Mouse (Mus musculus) C2C12 (cell line): ENCODE measurements around the gene Ndufv1. TPM values are rescaled to one million over a fixed set of nuclear protein-coding genes. Genes with fewer than 3 reads are reported as not detected.
"Not testable (repeated sequence)": the region's sequence is repeated elsewhere in the genome, so short reads cannot be mapped to it uniquely, and the experiment has no call there.

ENCODE experiments used
- H3K27me3 ChIP-seq: one replicate; pipeline ENCODE4 v1.6.1; 2011; ENCODE audit not compliant: control insufficient read depth, insufficient read depth, insufficient read length
- H3K36me3 ChIP-seq: one replicate; pipeline ENCODE4 v1.6.1; 2011; ENCODE audit not compliant: control insufficient read depth, insufficient read depth
- H3K4me3 ChIP-seq: one replicate; pipeline ENCODE4 v1.5.1; 2011; ENCODE audit warnings: mild to moderate bottlenecking, control low read depth; ENCODE audit not compliant: poor library complexity, insufficient read depth, severe bottlenecking
- H3K79me2 ChIP-seq: one replicate; pipeline ENCODE4 v1.6.1; 2011; ENCODE audit not compliant: control insufficient read depth, insufficient read depth
- H3K79me3 ChIP-seq: one replicate; pipeline ENCODE4 v1.6.1; 2011; ENCODE audit warnings: low read depth, control low read depth
- H3ac ChIP-seq: one replicate; pipeline ENCODE3; 2011; ENCODE audit warnings: low read depth; ENCODE audit not compliant: control insufficient read depth, insufficient read length
- CEBPB ChIP-seq: IDR thresholded peaks from one replicate; pipeline ENCODE4 v1.6.1; 2011; ENCODE audit warnings: low read depth, mild to moderate bottlenecking, control low read depth, moderate library complexity
- CTCF ChIP-seq: IDR thresholded peaks from one replicate; pipeline ENCODE4 v1.5.1; 2011; ENCODE audit not compliant: control insufficient read depth, insufficient read depth, insufficient read length
- FOSL1 ChIP-seq: IDR thresholded peaks from one replicate; pipeline ENCODE4 v1.8.0; 2011; ENCODE audit warnings: mild to moderate bottlenecking, low read length; ENCODE audit not compliant: poor library complexity, insufficient read depth, severe bottlenecking
- MAX ChIP-seq: IDR thresholded peaks from one replicate; pipeline ENCODE4 v1.6.1; 2011; ENCODE audit warnings: mild to moderate bottlenecking, control low read depth
- MYOD1 ChIP-seq: IDR thresholded peaks from one replicate; pipeline ENCODE4 v1.6.1; 2011; ENCODE audit warnings: low read depth; ENCODE audit not compliant: control insufficient read depth, insufficient read length
- MYOG ChIP-seq: IDR thresholded peaks from one replicate; pipeline ENCODE4 v1.6.1; 2011; ENCODE audit not compliant: control insufficient read depth, insufficient read length; ENCODE audit errors: extremely low read depth
- USF1 ChIP-seq: IDR thresholded peaks from one replicate; pipeline ENCODE4 v1.6.1; 2011; ENCODE audit warnings: low read depth, mild to moderate bottlenecking, control low read depth, moderate library complexity
- long read RNA-seq, 2 experiments: library from polyadenylated mRNA; unstranded; transcript quantifications; one replicate each; pipeline ENCODE4 v2.0.0; 2019 to 2020
- polyA plus RNA-seq: library from polyadenylated mRNA; unstranded; fragments of >200 nt; fragmentation: generic; extraction: Trizol; gene quantifications from one replicate; pipeline ENCODE4 v1.2.1, GENCODE M21; 2012; ENCODE audit warnings: missing spikeins

The Ndufv1 gene
- polyA plus RNA-seq, result 254 TPM
- long read RNA-seq, experiment 1, transcript Ndufv1-201 (10 exons, 1,661 nt), result major isoform, 221 of 287 reads
- long read RNA-seq, experiment 1, partial matches to known transcripts, result 43 of 287 reads
- long read RNA-seq, experiment 1, other reads (novel, unspliced or antisense), result 22 of 287 reads
- long read RNA-seq, experiment 2, transcript Ndufv1-201 (10 exons, 1,661 nt), result major isoform, 720 of 797 reads
- long read RNA-seq, experiment 2, partial matches to known transcripts, result 23 of 797 reads
- long read RNA-seq, experiment 2, other reads (novel, unspliced or antisense), result 54 of 797 reads

DNA sequence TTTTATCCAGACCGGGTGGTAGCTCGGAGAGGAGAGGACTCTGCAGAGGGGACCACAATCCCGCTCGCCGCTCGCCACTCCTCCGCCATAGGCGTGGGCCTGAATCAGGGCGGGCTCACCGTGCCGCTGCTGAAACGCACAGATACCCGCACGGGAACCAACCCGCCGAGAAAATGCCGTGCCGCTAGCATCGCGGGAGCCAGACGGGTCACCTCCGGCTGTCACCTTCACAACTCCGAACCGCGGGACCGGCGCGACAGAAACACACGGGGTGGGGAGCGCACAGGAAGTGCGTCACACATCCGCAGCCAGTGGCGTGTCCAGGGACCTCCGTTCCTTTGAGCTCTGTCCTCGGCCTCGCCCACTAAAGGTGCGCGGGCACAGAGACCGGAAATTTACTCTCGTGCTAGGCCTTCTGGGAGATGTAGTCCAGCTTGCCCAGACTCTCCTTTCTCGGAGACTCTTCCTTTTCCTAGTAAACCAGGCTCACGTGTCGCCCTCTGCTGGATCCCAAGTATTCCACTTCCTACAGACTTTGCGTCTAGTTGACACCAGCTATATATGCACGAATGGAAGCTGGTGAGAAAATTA, at the start of gene Ndufv1:
TSS of gene Ndufv1 (minus strand) at position 375 of the 591 bp plus-strand sequence.
- peak; percentile 66 for TF ChIP-seq MAX
- peak; percentile 53 for TF ChIP-seq USF1
- peak; percentile 70 for TF ChIP-seq CTCF
- no peak for TF ChIP-seq MYOG
- Histone ChIP-seq H3K4me3 (peak within 1 kb of the TSS; percentile 97), H3K36me3 (peaks cover 33% of the 10 kb centered on the region), H3K79me3 (peaks cover 8% of the 10 kb centered on the region), H3ac (peak within 1 kb of the TSS; percentile 91), H3K27me3 (no peaks in the 10 kb centered on the region), H3K79me2 (peaks cover 15% of the 10 kb centered on the region)

DNA sequence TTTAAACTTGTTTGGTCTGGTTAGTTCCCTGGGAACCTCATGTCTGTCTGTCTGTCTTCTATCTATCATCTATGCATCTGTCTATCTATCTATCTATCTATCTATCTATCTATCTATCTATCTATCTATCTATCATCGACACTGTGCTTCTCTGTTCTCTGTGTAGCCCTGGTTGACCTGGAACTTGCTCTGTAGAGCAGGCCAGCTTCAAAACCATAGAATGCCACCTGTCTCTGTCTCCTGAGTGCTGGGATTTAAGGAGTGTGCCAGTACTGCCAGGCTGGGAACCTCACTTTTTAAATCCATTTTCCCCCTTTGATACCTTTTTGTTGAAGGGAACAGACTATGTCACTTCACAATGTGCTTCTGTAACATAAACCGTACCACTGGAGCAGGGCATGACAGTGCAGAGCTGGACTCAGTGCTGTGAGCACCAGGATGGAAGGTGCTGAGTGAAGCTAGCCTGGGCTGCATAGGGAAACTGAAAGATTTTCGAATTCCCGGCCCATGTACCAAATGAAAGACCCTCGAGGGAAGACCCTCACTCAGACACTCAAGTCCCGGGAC, 48.4 kb upstream of the Ndufv1 start:
- H3K27me3 ChIP-seq, result no peaks in the 10 kb centered on the region
- H3K36me3 ChIP-seq, result no peaks in the 10 kb centered on the region
- H3ac ChIP-seq, result no peak overlapping the region
- H3K79me2 ChIP-seq, result no peaks in the 10 kb centered on the region
- H3K79me3 ChIP-seq, result no peaks in the 10 kb centered on the region
- no peak for TF ChIP-seq USF1
- TF ChIP-seq FOSL1, result no peak
- no peak for TF ChIP-seq MAX
- TF ChIP-seq MYOG, result no peak
- TF ChIP-seq CEBPB, result no peak
- TF ChIP-seq CTCF, result no peak
- TF ChIP-seq MYOD1, result no peak
- no peak overlapping the region for H3K4me3 ChIP-seq

DNA sequence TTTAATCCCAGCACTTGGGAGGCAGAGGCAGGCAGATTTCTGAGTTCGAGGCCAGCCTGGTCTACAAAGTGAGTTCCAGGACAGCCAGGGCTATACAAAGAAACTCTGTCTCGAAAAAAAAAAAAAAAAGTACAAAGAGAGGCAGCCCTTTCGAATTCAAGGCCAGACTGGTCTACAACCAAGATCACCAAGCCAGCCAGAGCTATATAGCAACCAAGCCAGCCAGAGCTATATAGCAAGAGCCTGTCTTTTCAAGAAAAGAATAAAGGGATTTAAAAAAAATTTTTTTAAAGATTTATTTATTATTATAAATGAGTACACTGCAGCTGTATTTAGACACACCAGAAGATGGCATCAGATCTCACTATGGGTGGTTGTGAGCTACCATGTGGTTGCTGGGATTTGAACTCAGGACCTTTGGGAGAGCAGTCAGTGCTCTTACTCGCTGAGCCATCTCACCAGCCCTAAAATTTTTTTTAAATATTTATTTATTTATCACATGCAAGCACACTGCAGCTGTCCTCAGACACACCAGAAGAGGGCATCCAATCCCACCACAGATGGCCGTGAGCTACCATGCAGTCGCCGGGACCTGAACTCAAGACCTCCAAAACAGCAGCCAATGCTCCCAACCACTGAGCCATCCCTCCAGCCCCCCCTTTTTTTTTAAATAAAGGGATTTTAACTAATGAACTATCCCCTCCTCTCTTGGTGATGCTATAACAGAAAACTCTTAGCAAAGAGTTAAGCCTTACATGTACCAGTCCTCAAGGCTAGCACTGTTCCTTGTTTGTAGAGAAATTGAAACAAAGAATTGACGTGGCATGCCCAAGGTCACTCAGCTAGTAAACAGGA, 47.7 kb upstream of the Ndufv1 start:
- not testable (repeated sequence) for H3K79me2 ChIP-seq, H3ac ChIP-seq, H3K36me3 ChIP-seq, H3K4me3 ChIP-seq, H3K79me3 ChIP-seq, H3K27me3 ChIP-seq

DNA sequence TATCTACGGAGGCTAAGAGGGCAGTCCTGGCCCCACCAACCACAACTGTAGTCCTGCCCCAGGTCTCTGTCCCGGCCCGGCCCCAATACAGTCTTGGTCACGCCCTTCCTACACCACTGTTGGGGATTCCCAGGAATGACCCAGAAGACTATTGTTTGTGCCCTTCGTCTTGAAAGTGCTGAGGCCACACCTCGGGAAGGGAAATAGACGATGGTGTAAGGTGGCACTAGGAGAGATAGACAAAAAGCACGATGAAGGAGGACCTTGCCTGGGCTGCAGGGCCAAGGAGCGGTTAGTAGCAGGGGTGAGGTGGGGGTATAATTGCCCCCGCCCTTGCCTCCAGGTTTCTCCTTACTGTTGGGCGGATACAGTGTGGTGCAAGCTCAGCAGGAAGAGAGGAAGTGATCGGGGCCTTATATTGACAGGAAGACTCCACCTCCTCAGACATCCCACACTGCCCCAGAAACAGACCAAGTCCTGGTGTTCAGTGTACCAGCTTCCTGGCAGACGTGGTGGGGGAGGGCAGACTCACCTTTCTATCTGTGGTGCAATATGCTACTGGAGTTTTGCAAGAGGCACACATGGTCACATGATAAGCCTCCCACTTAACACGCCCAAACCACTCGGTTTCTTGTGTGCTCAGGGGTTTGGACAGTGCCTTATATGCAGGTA, 46.6 kb upstream of the Ndufv1 start, which contains the start of gene Gstp3:
TSS of gene Gstp3 (minus strand) at position 501 of the 672 bp plus-strand sequence.
- TF ChIP-seq MYOG (no peak), CEBPB (peak; percentile 15)
- Histone ChIP-seq H3K27me3 (no peaks in the 10 kb centered on the region), H3K79me3 (no peaks in the 10 kb centered on the region), H3ac (no peak within 1 kb of the TSS), H3K4me3 (no peak within 1 kb of the TSS), H3K36me3 (no peaks in the 10 kb centered on the region), H3K79me2 (no peaks in the 10 kb centered on the region)

DNA sequence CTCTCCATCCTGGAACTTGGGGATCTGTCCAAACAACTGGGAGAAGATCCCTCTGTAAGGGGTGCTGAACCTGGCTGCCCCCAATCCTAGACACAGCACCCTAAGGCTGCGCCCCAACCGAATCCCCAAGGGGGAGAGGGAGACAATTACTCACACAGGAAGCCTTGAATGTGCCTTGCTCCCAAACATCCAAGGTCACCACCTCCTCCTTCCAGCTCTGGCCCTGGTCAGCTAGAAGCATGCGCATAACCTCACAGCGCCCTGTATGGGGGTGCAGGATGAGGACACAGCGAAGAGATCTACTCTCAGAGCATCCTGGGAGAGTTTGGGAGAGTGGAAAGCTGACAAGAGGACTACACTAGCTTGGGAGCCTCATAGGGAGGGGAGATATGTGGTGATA, 46.0 kb upstream of the Ndufv1 start:
- no peaks in the 10 kb centered on the region for H3K79me3 ChIP-seq
- H3ac ChIP-seq, result no peak overlapping the region
- H3K36me3 ChIP-seq, result no peaks in the 10 kb centered on the region
- no peaks in the 10 kb centered on the region for H3K79me2 ChIP-seq
- no peak overlapping the region for H3K4me3 ChIP-seq
- no peaks in the 10 kb centered on the region for H3K27me3 ChIP-seq
- no peak for TF ChIP-seq MAX
- no peak for TF ChIP-seq CEBPB
- TF ChIP-seq CTCF, result no peak
- no peak for TF ChIP-seq FOSL1
- TF ChIP-seq MYOD1, result no peak
- TF ChIP-seq MYOG, result no peak
- TF ChIP-seq USF1, result no peak
